Mouse (Mus musculus): ENCODE data around the gene Pkd1l1.

Pkd1l1 gene

GRCm38 (mm10) chr11:8825413-8825812 lies 147.7 kb downstream of the Pkd1l1 start:
- DNase-seq (ENCODE audit: low read depth, low spot score) = no peak

GRCm38 (mm10) chr11:8821403-8821802 lies 151.7 kb downstream of the Pkd1l1 start:
- no peak for DNase-seq (ENCODE audit: low read depth, low spot score)

GRCm38 (mm10) chr11:8817376-8817775 lies 155.7 kb downstream of the Pkd1l1 start:
- no peak for DNase-seq (ENCODE audit: low read depth, low spot score)

GRCm38 (mm10) chr11:8814097-8814790 lies 158.8 kb downstream of the Pkd1l1 start:
- no peak for DNase-seq (ENCODE audit: low read depth, low spot score)

GRCm38 (mm10) chr11:8811506-8812100 lies 161.5 kb downstream of the Pkd1l1 start:
- no peak for DNase-seq (ENCODE audit: low read depth, low spot score)

DNA sequence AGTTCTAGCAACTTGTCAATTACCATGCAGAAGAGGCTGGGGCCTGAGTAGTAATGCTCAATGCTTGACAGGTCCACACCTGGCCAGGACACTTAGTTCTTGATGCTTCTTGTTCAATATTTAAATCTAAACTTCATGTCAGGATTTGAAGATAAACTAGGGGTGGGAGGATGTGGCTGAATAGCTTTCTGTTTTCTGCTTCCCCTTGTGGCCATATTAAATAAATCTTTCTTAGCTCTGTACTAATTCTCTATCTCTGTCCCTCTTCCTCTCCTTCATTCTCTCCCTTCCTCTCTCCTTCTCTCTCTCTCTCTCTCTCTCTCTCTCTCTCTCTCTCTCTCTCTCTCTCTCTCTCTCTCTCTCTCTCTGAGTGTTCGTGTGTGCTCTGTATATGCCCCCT lies 163.4 kb downstream of the Pkd1l1 start:
- DNase-seq (ENCODE audit: low read depth, low spot score) = no peak

DNA sequence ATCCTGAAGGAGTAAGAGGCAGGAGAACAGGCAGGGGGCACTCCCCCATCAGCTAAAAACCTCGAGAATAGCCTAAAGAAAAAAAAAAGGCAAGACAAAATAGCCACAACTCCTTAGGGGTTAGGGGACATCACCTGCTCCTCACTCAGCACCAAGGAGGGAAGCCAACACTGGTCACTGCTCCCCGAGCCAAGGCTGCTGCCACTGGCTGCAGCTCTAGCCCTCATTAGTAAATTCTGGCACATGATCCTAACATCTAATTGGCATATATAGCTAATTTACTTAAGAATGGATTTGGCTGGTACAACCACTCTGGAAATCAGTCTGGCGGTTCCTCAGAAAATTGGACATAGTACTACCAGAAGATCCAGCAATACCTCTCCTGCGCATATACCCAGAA lies 166.1 kb downstream of the Pkd1l1 start:
- DNase-seq (ENCODE audit: low read depth, low spot score) = no peak

DNA sequence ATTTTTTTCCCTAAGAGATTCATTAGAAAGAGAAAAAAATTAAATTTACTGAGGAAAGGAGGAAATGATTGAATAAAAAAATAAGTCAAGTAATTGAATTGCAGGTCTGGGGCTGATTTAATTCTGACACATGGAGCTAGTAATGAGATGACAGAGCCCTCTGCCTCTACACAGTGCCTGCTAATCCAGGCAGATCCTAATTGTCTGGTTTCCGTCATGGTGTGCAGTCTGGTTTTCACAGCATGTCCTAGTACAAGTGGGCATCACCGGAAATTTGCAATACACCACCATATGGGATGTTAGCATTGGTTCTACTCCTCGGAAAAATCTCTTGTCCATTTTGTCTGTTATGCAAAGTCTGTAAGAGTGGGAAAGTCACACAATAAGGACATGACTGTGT lies 168.9 kb downstream of the Pkd1l1 start:
- DNase-seq (ENCODE audit: low read depth, low spot score) = no peak

DNA sequence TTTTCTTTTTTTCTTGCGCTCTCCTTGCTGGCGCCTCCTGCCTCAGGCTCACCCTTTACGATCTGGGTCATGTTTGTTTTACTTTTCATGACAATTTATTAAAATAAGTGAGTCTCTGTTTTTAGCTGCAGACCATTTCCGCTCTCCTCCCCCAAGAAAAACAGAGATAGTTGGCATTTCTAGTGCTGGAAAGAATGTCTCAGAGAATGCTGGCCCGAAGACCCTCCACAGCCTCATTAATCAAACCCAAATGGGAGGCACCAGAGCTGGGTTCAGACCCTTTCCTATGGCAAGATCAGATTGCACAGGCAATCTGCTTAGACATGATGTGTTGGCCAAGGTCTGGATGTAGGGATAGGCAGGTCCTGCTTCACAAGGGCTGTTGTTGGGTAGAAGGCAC lies 175.6 kb downstream of the Pkd1l1 start:
- no peak for DNase-seq (ENCODE audit: low read depth, low spot score)

- no peak for DNase-seq (ENCODE audit: low read depth, low spot score)
Measured at GRCm38 (mm10) chr11:8795031-8795430, 178.0 kb downstream of the Pkd1l1 start.

DNA sequence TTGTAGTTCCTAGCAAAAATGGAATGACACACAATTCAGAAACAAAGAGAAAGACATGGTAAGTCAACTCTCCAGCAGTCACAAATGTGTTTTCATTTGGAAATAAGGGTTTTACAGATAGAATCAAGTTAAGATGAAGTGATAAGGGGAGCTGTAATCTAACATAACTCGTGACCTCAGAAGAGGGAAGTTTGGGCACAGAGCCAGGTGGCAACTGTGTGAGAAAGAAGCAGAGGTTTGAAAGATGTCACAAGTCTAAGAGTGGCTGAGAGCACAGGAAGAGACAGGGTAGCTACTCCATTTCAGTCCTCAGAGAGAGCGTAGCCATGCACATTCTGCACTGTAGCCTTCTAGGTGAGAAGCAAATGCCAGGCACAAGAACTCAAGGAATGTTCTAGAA lies 180.9 kb downstream of the Pkd1l1 start:
- no peak for DNase-seq (ENCODE audit: low read depth, low spot score)

DNA sequence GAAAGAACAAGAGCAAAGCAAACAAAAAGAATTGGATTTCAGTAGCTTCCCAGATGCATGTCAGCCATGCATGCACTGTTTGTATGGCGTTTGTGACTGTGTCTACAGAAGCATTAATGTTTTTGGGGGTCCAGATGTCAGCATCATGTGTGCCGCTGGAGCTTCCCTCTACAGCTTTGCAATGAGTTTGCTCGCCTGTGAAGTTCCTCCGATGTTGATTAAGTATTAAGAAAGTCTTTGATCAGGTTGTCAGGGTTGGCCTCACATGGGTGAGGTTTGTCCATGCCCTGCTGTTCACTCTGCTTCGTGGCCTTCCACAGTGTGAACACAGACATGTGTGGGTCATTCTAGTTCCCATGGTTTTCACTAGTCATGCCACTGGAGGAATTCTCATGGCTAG lies 183.9 kb downstream of the Pkd1l1 start:
- no peak for DNase-seq (ENCODE audit: low read depth, low spot score)

- no peak for DNase-seq (ENCODE audit: low read depth, low spot score)
Measured at GRCm38 (mm10) chr11:8787604-8788003, 185.5 kb downstream of the Pkd1l1 start.

GRCm38 (mm10) chr11:8784413-8784812 lies 188.7 kb downstream of the Pkd1l1 start:
- no peak for DNase-seq (ENCODE audit: low read depth, low spot score)

GRCm38 (mm10) chr11:8782141-8782465 lies 191.0 kb downstream of the Pkd1l1 start:
- DNase-seq (ENCODE audit: low read depth, low spot score) = no peak

GRCm38 (mm10) chr11:8781308-8782140 lies 191.5 kb downstream of the Pkd1l1 start:
- no peak for DNase-seq (ENCODE audit: low read depth, low spot score)

DNA sequence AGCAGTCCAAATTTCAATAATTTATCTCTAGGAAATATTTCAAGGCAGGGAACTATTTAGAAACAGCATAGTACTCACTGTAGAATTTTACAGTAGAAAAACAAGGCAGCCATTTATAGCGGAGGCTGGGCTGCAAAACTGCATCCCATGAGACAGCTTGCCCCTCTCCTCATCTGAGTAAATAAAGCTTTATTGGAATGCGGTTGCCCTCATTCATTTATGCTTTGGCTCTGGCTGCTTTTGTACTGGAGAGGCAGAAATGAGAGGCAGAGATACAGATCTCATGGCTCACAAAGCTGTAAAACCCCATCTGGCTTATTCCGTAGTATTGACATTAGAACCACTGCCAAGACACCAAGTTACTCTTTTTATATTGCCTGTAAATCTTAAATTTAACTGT lies 193.6 kb downstream of the Pkd1l1 start:
- DNase-seq (ENCODE audit: low read depth, low spot score) = no peak

Data from CD4-positive helper T cell, adult 2 months (primary cell).